Mouse (Mus musculus): ENCODE measurements around the gene Fam162b.

The Fam162b gene

DNA sequence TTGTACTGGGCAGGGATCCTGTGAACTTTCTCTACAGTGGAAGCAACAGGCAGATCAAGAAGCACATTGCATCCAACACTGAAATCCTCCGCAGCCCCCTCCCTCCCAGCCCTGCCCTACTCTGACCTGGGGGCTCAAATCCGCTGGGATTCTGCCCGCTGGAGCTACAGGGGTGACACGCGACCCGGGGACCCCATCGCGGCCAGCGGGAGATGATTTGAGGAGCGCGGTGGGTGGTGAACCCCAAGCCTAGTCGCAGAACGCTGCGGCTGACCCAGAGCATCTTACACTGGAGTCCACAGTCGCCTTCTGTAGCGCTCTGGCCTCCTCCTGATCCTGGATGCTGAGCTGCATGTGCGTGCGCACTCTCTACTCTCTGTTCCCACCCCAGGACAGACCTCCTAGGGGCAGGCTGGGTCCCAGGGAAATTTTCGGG, at the start of gene Fam162b:
TSS of gene Fam162b (minus strand) at position 379 of the 436 bp plus-strand sequence.
- no peak for DNase-seq (ENCODE audit: low spot score in 2 of 2)

DNA sequence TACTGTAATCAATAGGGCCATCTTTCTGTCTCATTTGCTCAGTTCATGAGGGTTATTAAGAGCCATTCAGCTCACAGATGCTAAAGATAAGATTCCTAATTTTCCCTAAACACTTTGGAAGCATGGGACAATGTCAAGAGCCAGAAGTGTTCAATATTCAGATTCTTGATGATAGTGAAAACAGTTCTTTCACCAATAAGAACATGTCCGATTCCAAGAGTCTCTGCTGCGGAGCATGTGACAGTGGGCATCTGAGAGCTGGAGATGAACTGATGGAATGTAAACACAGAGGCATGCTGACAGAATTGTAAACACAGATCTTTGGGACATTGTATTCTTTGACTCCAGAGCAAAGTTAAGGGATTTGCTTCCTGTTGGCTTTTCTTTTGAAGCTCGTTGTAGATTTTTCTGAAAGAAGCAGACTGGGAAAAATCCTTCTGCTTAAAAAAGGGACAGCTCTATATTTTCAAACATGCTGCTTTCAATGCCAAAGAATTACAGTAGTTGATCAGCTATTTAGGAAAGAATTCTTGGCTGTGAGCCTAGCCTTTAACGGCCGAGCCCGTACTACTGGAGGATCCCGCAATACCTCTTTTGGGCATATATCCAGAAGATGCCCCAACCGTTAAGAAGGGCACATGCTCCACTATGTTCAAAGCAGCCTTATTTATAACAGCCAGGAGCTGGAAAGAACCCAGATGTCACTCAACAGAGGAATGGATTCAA, 41.3 kb upstream of the Fam162b start, which contains the start of gene Gprc6a:
TSS of gene Gprc6a (minus strand) at position 51 of the 726 bp plus-strand sequence.
- DNase-seq (ENCODE audit: low spot score in 2 of 2): no peak

DNA sequence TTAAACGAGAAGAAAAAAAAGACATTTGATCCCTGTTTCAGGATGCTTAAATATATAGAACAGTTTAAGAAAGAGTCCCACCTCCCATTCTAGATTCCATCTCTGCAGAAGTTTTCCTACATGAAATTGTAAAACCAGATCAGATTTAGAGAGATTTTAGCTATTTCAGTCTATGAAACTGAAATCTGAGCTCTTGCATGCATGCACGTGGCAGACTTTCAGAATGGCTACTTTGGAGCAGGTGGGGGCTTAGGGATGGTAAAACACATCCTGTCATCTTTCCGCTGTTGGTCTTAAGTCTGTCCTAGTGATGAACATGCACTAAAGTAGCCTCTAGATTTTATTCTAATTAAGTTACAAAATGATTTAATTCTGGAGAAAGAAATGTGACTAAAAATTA, 30.9 kb upstream of the Fam162b start:
- DNase-seq (ENCODE audit: low spot score in 2 of 2): no peak

DNA sequence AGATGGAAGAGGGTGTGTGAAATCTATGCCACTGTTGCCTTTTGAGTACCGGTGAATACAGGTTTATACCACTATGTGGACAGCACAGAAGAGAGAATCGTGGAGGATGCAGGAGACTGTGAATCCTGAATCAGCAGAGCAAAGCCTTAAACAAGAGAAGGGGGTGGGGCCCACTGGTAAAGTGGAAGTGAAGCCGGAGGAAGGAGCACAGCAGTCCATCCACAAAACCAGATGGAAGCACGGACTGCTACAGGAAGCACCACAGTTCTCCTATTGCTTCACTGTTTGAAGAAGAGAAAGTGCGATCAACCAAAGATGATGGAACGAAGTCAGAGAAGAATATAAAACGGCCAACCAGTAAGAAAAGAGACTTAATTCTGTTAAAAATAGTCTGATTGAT, 29.8 kb upstream of the Fam162b start:
- DNase-seq (ENCODE audit: low spot score in 2 of 2): no peak

DNA sequence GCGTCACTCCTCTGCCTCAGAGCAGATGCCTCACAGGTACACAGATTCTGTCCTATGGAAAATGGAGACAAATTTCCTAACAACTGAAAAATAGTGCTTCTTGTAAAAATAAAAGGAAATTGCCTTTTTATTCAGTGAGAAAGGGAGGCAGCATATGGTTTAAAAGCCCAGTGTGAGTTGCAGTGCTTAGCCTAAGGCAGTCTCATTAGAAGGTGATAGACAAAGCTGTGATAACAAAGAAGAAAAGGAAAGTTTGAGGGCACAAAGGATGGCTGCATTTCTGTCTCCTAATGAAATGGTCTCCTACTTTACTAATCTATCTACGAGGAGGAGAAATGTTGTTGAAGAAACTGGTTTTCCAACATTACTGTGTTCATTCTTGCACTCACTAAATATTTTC, 28.2 kb upstream of the Fam162b start:
- no peak for DNase-seq (ENCODE audit: low spot score in 2 of 2)

DNA sequence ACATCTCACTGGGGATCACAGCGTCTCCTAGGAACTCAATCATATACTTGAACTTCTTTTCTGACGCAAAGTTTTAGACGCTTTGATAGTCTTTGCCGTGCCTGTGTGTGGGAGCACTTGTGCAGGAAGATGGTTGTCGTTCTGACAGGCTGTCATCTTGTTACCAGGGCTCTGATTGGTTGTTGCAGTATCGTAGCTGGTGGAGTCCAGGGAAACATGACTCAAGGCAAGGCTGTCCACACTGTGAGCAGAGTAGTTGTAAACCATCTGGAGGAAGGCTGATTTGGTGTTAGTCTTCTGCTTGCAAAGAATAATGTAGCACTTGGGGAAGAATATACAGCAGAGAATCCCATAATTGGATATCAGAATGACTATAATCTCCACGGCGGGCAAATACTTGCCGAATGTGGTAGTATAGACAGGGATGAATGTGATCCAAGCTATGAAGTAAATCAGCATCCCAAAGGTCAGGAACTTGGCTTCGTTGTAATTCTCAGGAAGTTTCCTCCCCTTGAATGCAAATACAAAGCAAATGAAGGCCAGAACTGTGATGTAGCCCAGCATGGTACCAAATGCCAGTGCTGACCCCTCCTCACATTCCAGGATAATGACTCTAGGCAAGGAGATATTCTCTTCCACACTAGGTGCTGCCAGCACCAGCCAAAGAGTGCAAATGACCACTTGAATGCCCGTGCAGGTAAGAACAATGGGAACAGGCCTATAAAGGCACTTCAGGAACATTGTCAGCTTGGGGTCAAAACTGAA, 24.7 kb upstream of the Fam162b start:
- DNase-seq (ENCODE audit: low spot score in 2 of 2): no peak

DNA sequence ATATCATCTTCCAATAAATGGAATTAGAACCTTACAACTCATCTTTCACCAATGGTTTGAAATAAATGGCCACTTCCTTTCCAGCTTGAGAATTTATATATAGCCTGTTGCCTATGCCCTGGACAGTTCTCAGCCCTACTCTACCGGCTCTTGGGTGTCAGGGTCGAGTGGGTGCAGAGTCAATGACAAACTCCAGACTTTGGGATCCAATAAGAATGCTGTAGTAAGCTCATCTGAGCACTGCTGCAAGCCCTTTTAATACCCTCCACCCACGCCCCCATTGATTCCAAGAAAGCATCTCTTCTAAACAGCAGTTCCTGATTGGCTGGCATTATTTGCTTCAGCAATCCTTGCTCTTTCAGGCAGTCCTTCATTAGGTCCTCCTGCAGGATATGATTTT, 23.1 kb upstream of the Fam162b start:
- no peak for DNase-seq (ENCODE audit: low spot score in 2 of 2)

DNA sequence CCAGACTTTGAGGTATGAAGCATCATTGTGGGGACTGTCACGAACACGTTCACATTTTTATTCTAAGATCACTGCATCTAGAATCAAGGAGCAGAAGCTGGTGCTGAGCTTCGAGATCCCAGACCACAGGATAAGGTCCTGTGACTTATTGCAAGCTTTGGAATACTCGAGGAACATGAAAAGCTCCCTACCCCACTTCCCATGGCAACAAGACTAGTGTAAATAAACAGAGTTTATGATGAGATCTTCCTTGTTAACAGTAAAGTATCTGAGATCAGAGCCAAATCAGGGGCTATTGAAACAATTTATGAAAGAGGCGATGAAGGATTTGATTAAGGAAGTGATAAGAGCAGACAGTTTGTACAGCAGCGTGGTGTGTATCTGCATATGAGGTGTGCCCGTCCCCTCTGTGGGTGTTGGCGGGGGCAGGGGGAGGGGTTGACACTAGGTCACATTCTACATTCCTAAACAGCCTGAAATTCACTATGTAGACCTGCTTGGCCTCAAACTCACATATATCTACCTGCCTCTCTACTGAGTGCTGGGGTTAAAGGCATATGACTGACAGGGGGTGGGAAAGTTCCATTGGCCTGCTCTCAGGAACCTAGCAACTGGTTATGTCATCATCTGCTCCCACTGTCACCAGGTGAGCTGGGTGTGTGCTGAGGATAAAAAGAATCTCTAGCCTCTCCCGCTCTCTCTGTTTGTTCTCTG, 21.8 kb upstream of the Fam162b start:
- no peak for DNase-seq (ENCODE audit: low spot score in 2 of 2)

DNA sequence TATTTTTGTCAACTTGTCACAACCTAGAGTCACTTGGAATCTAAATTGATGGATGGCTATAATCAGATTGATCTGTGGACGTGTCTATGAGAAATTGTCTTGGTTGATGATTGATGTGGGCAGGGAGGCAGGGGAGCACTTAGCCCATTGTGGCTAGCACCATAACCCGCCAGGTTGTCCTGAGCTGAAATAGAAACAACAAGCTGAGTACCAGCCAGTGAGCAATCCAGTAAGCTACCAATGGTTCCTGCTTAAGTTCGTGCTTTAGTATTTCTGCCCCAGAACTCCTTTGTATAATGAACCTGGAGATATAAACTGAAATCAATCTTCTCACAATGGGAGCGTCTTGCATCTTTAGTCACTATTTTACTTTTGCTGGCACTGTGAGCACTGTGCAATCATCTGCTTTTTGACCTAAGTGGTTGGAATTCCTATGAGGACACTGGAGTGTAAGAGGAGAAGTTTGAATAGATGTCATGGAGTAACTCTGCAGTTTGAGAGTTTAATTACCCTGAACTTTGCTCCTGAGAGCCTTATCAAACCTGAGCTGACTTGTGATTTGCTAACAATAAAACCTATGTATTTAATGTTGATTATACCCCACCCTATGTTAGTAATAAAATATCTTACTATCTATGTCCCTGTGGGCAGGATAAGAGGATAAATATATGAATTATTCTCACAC, 19.6 kb upstream of the Fam162b start:
- DNase-seq (ENCODE audit: low spot score in 2 of 2): no peak

DNA sequence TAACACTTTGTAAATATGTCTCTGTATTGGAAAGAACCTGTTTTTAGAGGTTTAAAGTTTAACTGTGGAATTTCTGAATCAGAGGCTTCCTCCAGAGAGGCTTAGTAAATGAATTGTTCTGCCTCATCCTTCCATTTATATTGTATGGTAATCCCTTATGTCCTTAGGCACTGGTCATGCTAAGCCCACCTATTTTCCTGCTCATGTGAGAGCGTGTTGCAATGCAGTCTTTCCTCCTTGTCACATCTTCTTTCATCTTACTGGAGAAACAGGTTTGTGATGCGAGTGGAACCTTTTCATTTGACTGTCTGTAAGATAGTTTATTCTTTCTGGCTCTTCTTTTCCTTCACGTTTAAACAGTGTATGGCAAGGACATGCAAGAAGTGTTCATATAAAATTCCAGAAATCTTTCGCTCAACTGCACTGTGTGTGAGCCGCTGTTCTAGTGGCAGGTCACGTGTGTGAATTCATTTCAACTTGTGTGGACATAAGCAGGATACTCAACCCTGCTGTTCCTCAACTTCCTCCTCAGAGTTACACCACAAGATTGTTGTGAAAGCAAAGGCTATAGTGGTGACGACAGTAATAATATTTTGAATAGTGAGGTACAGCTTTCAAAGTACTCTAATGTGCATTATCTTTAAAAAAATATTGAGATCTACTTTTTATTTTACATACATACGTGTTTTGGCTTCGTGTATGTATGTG, 6.8 kb upstream of the Fam162b start:
- DNase-seq (ENCODE audit: low spot score in 2 of 2): no peak

DNA sequence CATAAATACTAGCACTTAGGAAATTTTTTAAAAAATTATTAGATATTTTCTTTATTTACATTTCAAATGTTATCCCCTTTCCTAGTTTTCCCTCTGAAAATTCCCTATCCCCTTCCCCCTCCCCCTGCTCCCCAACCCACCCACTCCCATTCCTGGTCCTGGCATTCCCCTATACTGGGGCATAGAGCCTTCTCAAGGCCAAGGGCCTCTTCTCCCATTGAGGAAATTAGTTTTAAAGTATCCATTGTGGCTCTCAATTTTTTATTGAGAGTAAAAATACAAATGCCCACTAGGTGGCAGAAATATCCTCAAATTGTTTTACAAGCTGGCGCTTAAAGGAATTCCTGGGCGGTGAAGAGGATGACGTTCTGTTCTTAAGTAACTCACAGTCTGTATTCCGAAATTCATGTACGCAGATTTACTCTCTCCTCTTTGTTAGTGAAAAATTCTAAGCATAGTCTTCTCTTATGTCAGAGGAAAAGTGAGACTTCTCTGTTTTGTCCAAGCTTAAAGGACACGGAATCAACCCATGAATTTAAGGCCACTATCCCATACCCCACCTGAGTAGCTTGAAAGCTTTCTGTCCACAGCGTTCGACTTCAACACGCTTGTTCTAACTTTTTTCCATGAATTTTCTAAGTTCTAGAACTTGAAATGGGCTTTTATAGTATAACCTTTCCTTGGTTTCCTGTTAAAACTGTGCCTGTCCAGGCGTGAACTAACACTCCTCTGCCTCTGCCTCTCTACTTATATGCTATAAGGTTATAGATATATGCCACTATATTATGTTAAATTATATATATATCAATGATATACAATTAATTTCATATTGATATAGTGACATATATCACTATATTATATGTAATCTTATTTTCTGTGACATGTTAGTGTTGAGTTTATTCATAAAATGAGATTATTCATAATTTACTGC, 4.9 kb upstream of the Fam162b start:
- peak in 1 of 2 experiments; percentile 16 for DNase-seq (ENCODE audit: low spot score in 2 of 2)

DNA sequence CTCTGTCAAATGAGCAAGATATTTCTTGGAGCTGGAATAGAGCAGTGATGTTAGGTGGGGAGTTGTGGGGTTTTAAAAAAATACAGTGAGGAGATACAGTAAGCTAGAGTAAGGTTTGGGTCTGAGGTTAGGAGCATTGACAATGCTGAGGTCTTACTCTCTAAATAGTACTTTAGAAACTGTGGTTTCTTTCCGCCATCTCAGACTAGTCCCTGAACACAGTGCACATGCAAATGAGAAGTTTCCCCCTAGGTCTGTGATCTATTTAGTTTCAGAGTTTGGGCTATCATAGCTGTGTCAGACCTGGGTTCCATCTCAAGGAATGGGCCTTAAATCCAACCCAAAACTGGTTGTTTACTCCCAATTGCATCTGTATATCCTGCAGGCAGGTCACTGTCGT, 1.3 kb upstream of the Fam162b start:
- DNase-seq (ENCODE audit: low spot score in 2 of 2): no peak

DNA sequence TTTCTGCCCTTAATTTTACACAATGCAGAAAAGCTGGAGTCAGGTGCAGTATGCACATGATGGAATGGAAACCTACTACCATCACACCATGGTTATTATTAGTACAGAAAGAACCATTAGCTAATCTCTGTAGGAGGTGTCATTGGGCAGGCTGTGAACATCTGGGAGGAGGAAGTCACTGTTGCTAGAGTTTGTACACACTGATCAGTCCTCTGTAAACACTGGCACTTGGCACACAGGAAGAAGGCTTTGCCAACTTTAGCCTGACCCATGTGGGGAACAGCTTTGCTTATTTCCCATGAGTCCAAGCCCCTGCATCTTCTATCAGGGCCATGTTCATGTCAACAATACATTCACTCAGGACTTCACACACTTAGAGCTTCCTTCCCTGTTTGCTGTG, 5.4 kb downstream of the Fam162b start:
- no peak for DNase-seq (ENCODE audit: low spot score in 2 of 2)

DNA sequence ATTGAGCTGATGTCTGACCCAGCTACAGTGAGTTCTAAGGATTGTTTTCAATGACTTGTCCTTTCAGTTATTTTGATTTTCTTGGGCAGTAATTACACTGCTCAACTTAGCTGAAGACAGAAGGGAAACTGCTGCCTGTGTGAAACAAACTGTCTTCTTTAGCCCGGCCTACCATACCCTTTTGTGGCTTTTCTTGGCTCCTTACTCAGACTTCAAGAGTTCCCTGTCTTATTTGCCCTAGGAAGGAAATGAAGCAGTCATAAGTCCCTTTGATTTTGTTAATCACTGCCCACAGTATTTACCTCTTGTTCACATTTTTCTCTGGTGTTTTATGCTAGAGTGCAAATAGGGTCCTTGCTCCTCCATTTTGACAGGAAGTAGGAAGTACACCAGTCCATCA, 5.9 kb downstream of the Fam162b start:
- no peak for DNase-seq (ENCODE audit: low spot score in 2 of 2)

DNA sequence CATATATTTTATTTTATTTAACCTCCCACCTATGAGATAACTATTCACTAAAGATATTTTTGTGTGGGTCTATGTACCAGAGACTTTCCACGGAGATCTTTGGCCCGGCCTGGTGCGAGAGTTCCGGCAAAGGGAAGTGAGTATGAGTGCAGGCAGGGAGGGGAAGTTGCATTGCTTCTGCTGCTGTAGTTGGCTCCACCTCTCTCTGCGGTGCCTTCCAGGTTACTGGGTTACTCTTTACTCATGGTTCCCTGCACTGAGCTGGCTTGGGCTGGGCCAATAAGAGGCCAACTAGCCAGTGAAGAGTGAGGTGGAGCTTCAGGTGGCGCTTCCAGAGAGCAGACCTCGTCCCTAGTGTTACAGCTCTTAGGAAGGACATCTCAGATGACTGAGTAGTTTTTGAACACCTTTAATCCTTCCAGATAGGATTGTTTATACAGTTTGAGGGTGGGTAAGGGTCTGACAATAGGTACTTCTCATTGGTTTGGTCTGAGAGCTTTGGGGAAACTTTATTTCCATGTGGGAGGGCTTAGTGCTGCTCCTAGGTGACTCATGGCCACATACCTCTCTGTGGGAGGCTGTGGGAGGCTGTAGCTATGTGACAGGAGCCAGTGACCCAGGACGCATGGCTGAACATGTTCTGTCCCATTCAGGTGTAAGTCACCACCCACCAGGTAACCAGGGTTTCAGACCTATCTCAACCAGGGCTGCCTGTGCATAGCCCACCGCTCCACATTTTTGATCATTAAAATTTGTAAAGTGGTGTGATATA, 18.9 kb downstream of the Fam162b start:
- no peak for DNase-seq (ENCODE audit: low spot score in 2 of 2)

DNA sequence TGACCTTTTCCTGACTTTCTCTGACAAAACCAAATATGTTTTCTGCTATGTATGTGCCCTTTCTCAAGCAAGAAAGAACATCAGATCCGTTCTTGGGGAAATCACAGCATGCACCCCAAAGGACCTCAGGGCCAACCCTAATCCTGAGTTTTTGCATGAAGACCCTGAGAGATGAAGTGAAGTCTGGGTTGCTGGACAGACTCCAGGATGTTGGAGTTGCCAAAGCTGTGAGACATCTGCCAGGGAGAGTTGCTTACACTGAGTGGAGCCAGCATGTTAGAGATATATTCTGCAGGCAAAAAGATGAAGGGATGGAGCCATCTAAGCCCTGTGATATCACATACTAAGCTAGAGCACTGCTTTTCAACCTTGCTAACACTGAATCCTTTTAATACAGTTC, 34.3 kb downstream of the Fam162b start:
- no peak for DNase-seq (ENCODE audit: low spot score in 2 of 2)

DNA sequence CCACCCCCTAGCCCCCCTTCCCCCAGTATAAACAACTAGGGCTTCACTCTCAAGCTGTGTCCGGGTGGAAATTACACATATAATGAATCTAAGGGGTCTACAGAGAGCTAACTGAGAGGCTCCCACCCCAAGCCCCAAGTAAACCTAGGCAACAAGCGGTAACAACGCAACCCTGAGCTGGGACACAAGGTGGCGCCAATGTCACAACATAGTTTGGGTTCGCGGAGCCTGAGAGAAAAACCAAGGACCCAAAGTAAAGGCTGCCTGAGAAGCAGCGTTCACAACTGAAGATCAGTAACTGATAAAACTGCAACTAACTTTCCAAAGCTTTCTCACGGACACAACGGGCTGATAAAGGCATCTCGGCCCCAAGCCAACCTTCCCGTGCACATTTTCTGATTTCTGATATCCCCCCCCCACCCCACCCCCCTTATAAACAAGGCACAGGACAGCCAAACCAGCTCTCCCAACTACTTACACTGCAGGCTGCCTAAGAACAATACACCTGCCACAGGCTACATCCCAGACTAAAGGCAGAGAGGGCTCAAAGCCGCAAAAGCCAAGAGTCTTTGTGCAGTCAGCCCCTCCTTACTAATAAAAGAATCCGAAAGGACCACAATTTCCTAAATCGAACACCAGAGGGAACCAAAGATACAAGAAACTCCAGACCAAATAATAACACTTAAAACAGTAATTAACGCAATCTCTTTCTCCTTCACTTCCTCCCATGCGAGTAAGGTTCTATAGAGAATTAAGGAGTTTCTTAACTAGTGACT, 36.8 kb downstream of the Fam162b start:
- DNase-seq (ENCODE audit: low spot score in 2 of 2): peak; percentile 85 to 86

Data from right cerebral cortex, adult 2 months (tissue).